Mouse (Mus musculus): ENCODE results near the gene Sult2a6. TPM values are rescaled to one million over a fixed set of nuclear protein-coding genes. Genes with fewer than 3 reads are reported as not detected.

Sult2a6 gene
- polyA plus RNA-seq (2015; fragmentation: Nextera tagmentation; extraction: Ambion mirVana) = not detected in 2 replicates

DNA sequence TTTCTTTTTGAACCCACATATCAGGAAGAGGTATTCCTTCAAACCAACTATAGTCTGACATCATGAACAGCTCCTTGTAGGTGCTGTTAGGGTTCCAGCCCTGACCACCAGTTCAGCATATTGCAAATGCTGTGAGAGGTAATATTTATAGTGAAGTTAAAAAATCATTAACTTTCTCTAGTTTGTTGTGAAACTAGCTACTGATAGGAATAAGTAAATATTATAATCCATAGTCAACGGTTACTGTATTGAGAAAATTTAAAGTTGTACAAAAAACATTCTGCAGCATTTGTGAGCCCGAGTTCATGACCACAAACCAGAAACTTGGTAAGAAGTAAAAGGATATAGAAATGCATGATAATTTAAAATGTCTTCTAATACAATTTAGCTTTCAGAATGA, at the start of gene Sult2a6:
TSS of gene Sult2a6 (minus strand) at position 101 of the 400 bp plus-strand sequence.
- 79% methylated on average over 2 of the region's 2 CpGs for WGBS

GRCm38 (mm10) chr7:14215231-14215630, 39.4 kb downstream of the Sult2a6 start:
- Histone ChIP-seq H3K4me3 (replicated peaks) (no peak overlapping the region), H3K9me3 (no peaks in the 10 kb centered on the region), H3K4me2 (no peak overlapping the region), H3K36me3 (no peaks in the 10 kb centered on the region), H3K9ac (no peak overlapping the region), H3K27me3 (replicated peaks) (no peaks in the 10 kb centered on the region), H3K27ac (no peak overlapping the region), H3K4me1 (no peaks in the 10 kb centered on the region)
- ATAC-seq (ENCODE audit: insufficient read depth, low FRiP score, low read depth) = no peak

More for the DNA sequence above, at the start of gene Sult2a6:
- H3K27me3 ChIP-seq (replicated peaks) = no peaks in the 10 kb centered on the region
- no peaks in the 10 kb centered on the region for H3K4me1 ChIP-seq
- no peak within 1 kb of the TSS for H3K4me2 ChIP-seq
- no peaks in the 10 kb centered on the region for H3K36me3 ChIP-seq
- no peak for ATAC-seq (ENCODE audit: insufficient read depth, low FRiP score, low read depth)
- no peaks in the 10 kb centered on the region for H3K9me3 ChIP-seq
- H3K9ac ChIP-seq = no peak within 1 kb of the TSS
- H3K27ac ChIP-seq = no peak within 1 kb of the TSS
- H3K4me3 ChIP-seq (replicated peaks) = no peak within 1 kb of the TSS

DNA sequence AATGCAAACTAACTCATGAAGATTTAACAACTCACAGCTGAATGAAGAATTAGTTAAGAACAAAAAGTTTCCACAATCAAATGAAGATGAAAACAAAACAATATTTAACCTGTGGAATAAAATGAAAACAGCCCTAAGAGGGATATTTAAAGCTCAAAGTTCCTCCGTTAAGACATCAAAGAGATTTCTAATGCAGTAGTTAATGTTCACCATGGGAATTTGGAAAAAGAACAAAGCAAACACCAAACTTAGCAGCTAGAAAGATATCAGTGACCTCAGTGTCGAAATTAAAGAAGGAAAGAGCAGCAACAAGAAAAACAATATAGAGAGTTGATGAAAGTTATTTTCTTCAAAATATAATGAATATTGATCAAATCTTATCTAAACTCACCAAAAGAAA, 51.3 kb downstream of the Sult2a6 start:
- ATAC-seq (ENCODE audit: insufficient read depth, low FRiP score, low read depth) = no peak
- no peaks in the 10 kb centered on the region for H3K27me3 ChIP-seq (replicated peaks)
- no peaks in the 10 kb centered on the region for H3K36me3 ChIP-seq
- no peaks in the 10 kb centered on the region for H3K4me1 ChIP-seq
- no peak overlapping the region for H3K27ac ChIP-seq
- no peak overlapping the region for H3K4me2 ChIP-seq
- H3K4me3 ChIP-seq (replicated peaks) = no peak overlapping the region
- H3K9ac ChIP-seq = no peak overlapping the region
- WGBS = 63% methylated on average over 2 of the region's 2 CpGs
- no peaks in the 10 kb centered on the region for H3K9me3 ChIP-seq

GRCm38 (mm10) chr7:14202487-14202886, 52.2 kb downstream of the Sult2a6 start:
- Histone ChIP-seq H3K27me3 (replicated peaks) (no peaks in the 10 kb centered on the region), H3K36me3 (no peaks in the 10 kb centered on the region), H3K27ac (no peak overlapping the region), H3K9me3 (no peaks in the 10 kb centered on the region), H3K4me2 (no peak overlapping the region), H3K4me3 (replicated peaks) (no peak overlapping the region), H3K9ac (no peak overlapping the region), H3K4me1 (no peaks in the 10 kb centered on the region)
- no peak for ATAC-seq (ENCODE audit: insufficient read depth, low FRiP score, low read depth)

Other genes with a start within 250 kb of the Sult2a6 start
- not detected in 2 replicates for gene Sult2a3, start 131.8 kb downstream of the Sult2a6 start, polyA plus RNA-seq (2015; fragmentation: Nextera tagmentation; extraction: Ambion mirVana)
- gene Obox8, start 78.7 kb upstream of the Sult2a6 start, polyA plus RNA-seq (2015; fragmentation: Nextera tagmentation; extraction: Ambion mirVana) = not detected in 2 replicates
- 0.14 and 0.72 TPM in 2 replicates for gene Sult2a8, start 191.9 kb upstream of the Sult2a6 start, polyA plus RNA-seq (2015; fragmentation: Nextera tagmentation; extraction: Ambion mirVana)
- not detected in 2 replicates for gene Sult2a7, start 239.4 kb upstream of the Sult2a6 start, polyA plus RNA-seq (2015; fragmentation: Nextera tagmentation; extraction: Ambion mirVana)